12 mouse cellular contexts compared by ENCODE assay signal in genomic region chr2:173049817-173050216, GRCm38 (mm10). TPM values are rescaled to one million over a fixed set of nuclear protein-coding genes. Genes with fewer than 3 reads are reported as not detected.
DNase-seq lines count a peak whose midpoint lies in the region; ATAC-seq and TF ChIP-seq lines count a peak whose summit lies in the region.
"Had no signal": no experiment of that assay in that cellular context is flagged by ENCODE, and none has a peak within 500 bp of the region (broad histone marks: within the 10 kb centered on the region; RNA-seq: fewer than 3 reads in every experiment).

No protein-coding gene starts in this region.

- DNase-seq in gastrocnemius, postnatal 10 days, result peak; percentile 7
- no peak for DNase-seq in gastrocnemius, adult 18-20 months (ENCODE audit: low spot score)
- peak; percentile 84 for DNase-seq in midbrain, embryonic 11.5 days (ENCODE audit: low spot score, missing footprints)
- no peak for DNase-seq in midbrain, postnatal 0 days (ENCODE audit: low spot score)
- DNase-seq in layer of hippocampus, adult 8-10 months (ENCODE audit: low spot score in 2 of 2), result no peak
- no peak for DNase-seq in adipocyte (ENCODE audit: low spot score)
- DNase-seq: cerebellum, adult 8-10 months; gastrocnemius, postnatal 25 days had no signal

- 57% methylated on average over 6 of the region's 6 CpGs for WGBS in midbrain, embryonic 11.5 days
- WGBS in midbrain, postnatal 0 days, result 58% methylated on average over 6 of the region's 6 CpGs
- WGBS in heart, embryonic 15.5 days, result 43% methylated on average over 6 of the region's 6 CpGs
- 56% methylated on average over 6 of the region's 6 CpGs for WGBS in liver, embryonic 15.5 days (ENCODE audit: insufficient replicate concordance)

- H3K9me3 ChIP-seq in midbrain, embryonic 11.5 days (ENCODE audit: control insufficient read depth, low read length), result no peaks in the 10 kb centered on the region
- no peaks in the 10 kb centered on the region for H3K9me3 ChIP-seq in midbrain, postnatal 0 days (ENCODE audit: low read length)
- H3K9me3 ChIP-seq in heart, embryonic 15.5 days (replicated peaks), result no peaks in the 10 kb centered on the region
- H3K9me3 ChIP-seq in liver, embryonic 15.5 days (replicated peaks), result no peaks in the 10 kb centered on the region

- TF ChIP-seq CTCF in midbrain, postnatal 0 days (IDR thresholded peaks at IDR 0.05), result no peak

- no peak overlapping the region for H3K27ac ChIP-seq in midbrain, embryonic 11.5 days (ENCODE audit: low read depth, low read length)
- no peak overlapping the region for H3K27ac ChIP-seq in midbrain, postnatal 0 days (ENCODE audit: low read depth, low read length)
- 0 out of 2 replicates have a peak overlapping the region, but pooled peaks have one; percentile 8 for H3K27ac ChIP-seq in heart, embryonic 15.5 days
- peak overlapping the region; percentile 65 for H3K27ac ChIP-seq in liver, embryonic 15.5 days (replicated peaks)
- H3K27ac ChIP-seq: left cerebral cortex, adult 2 months had no signal

- no peaks in the 10 kb centered on the region for H3K36me3 ChIP-seq in midbrain, embryonic 11.5 days (ENCODE audit: control insufficient read depth, insufficient read depth, low read length)
- H3K36me3 ChIP-seq in midbrain, postnatal 0 days (ENCODE audit: insufficient read depth, low read length), result no peaks in the 10 kb centered on the region
- no peaks in the 10 kb centered on the region for H3K36me3 ChIP-seq in heart, embryonic 15.5 days
- no peaks in the 10 kb centered on the region for H3K36me3 ChIP-seq in liver, embryonic 15.5 days (replicated peaks)

- H3K9ac ChIP-seq in midbrain, embryonic 11.5 days (ENCODE audit: low read length), result no peak overlapping the region
- H3K9ac ChIP-seq in midbrain, postnatal 0 days (replicated peaks; ENCODE audit: low read length, poor library complexity, severe bottlenecking), result no peak overlapping the region
- no peak overlapping the region for H3K9ac ChIP-seq in heart, embryonic 15.5 days
- 0 out of 2 replicates have a peak overlapping the region, but pooled peaks have one; percentile 25 for H3K9ac ChIP-seq in liver, embryonic 15.5 days

- no peaks in the 10 kb centered on the region for H3K27me3 ChIP-seq in midbrain, embryonic 11.5 days (ENCODE audit: control insufficient read depth, insufficient read depth, low read length)
- no peaks in the 10 kb centered on the region for H3K27me3 ChIP-seq in midbrain, postnatal 0 days (ENCODE audit: insufficient read depth, low read length)
- no peaks in the 10 kb centered on the region for H3K27me3 ChIP-seq in heart, embryonic 15.5 days
- H3K27me3 ChIP-seq in liver, embryonic 15.5 days, result peaks cover 5% of the 10 kb centered on the region; the same call in 1 of the 2 replicates

- no peak for ATAC-seq in midbrain, embryonic 11.5 days (ENCODE audit: low FRiP score)
- no peak for ATAC-seq in midbrain, postnatal 0 days (ENCODE audit: low FRiP score)
- ATAC-seq in heart, embryonic 15.5 days (replicated peaks; ENCODE audit: insufficient number of reproducible peaks, insufficient read depth, low FRiP score, low read depth), result no peak
- no peak for ATAC-seq in liver, embryonic 15.5 days (ENCODE audit: insufficient read depth)
- ATAC-seq: hindbrain, embryonic 16.5 days had no signal

- H3K4me2 ChIP-seq in midbrain, embryonic 11.5 days, result no peak overlapping the region
- H3K4me2 ChIP-seq in midbrain, postnatal 0 days (ENCODE audit: low read depth, low read length, poor library complexity, severe bottlenecking), result no peak overlapping the region
- no peak overlapping the region for H3K4me2 ChIP-seq in heart, embryonic 15.5 days
- no peak overlapping the region for H3K4me2 ChIP-seq in liver, embryonic 15.5 days

- peaks cover 12% of the 10 kb centered on the region; the same call in 1 of the 2 replicates for H3K4me1 ChIP-seq in midbrain, embryonic 11.5 days (ENCODE audit: control insufficient read depth, insufficient read depth, low read length)
- H3K4me1 ChIP-seq in midbrain, postnatal 0 days (ENCODE audit: insufficient read depth, low read length), result no peaks in the 10 kb centered on the region
- H3K4me1 ChIP-seq in heart, embryonic 15.5 days (replicated peaks), result peaks cover 60% of the 10 kb centered on the region
- H3K4me1 ChIP-seq in liver, embryonic 15.5 days (replicated peaks), result peaks cover 63% of the 10 kb centered on the region

- no peak overlapping the region for H3K4me3 ChIP-seq in midbrain, embryonic 11.5 days (ENCODE audit: low read depth, low read length)
- H3K4me3 ChIP-seq in midbrain, postnatal 0 days (ENCODE audit: low read depth, low read length), result no peak overlapping the region
- H3K4me3 ChIP-seq in heart, embryonic 15.5 days, result no peak overlapping the region
- no peak overlapping the region for H3K4me3 ChIP-seq in liver, embryonic 15.5 days (replicated peaks)
- H3K4me3 ChIP-seq: left cerebral cortex, adult 2 months had no signal

RNA-seq across cellular contexts. Expression of gene Rbm38, which starts 29.5 kb away (rescaled TPM):
- 100 to 1,000 TPM; 121 to 129 TPM for total RNA-seq in gastrocnemius, postnatal 10 days (2021)
- total RNA-seq in gastrocnemius, adult 18-20 months (2021), result 100 to 1,000 TPM; 225 to 230 TPM
- polyA plus RNA-seq in midbrain, embryonic 11.5 days (2014; fragmentation: Nextera tagmentation; extraction: Ambion mirVana), result 70.4 and 77.3 TPM in 2 replicates
- 7.6 and 8.4 TPM in 2 replicates for total RNA-seq in midbrain, postnatal 0 days (2014; rRNA removed)
- polyA plus RNA-seq in midbrain, postnatal 0 days (2015; fragmentation: Nextera tagmentation; extraction: Ambion mirVana), result 7.3 and 7.4 TPM in 2 replicates
- polyA plus RNA-seq in heart, embryonic 15.5 days (2015; fragmentation: Nextera tagmentation; extraction: Ambion mirVana), result 108 and 120 TPM in 2 replicates
- polyA plus RNA-seq in liver, embryonic 15.5 days (2015; fragmentation: Nextera tagmentation; extraction: Ambion mirVana), result 315 and 352 TPM in 2 replicates
- 1 to 10 TPM; 3.1 to 6.3 (median 4.6) TPM for total RNA-seq in layer of hippocampus, adult 8-10 months (2022)

RNA-seq across cellular contexts. Expression of gene Rae1, which starts 49.9 kb away (rescaled TPM):
- 10 to 100 TPM; 27.9 to 31.5 TPM for total RNA-seq in gastrocnemius, postnatal 10 days (2021)
- 10 to 100 TPM; 11.0 to 11.2 TPM for total RNA-seq in gastrocnemius, adult 18-20 months (2021)
- 137 and 140 TPM in 2 replicates for polyA plus RNA-seq in midbrain, embryonic 11.5 days (2014; fragmentation: Nextera tagmentation; extraction: Ambion mirVana)
- 93.8 and 98.3 TPM in 2 replicates for total RNA-seq in midbrain, postnatal 0 days (2014; rRNA removed)
- polyA plus RNA-seq in midbrain, postnatal 0 days (2015; fragmentation: Nextera tagmentation; extraction: Ambion mirVana), result 127 and 130 TPM in 2 replicates
- polyA plus RNA-seq in heart, embryonic 15.5 days (2015; fragmentation: Nextera tagmentation; extraction: Ambion mirVana), result 84.8 and 96.2 TPM in 2 replicates
- polyA plus RNA-seq in liver, embryonic 15.5 days (2015; fragmentation: Nextera tagmentation; extraction: Ambion mirVana), result 64.0 and 64.7 TPM in 2 replicates
- 10 to 100 TPM; 77.5 to 82.0 (median 79.3) TPM for total RNA-seq in layer of hippocampus, adult 8-10 months (2022)

Comparison
In these comparisons a context has a peak if more than half of its experiments do, and no peak if none do; other contexts are left out.
1. DNase-seq: peak in gastrocnemius, postnatal 10 days (single experiment) and midbrain, embryonic 11.5 days (single experiment); none in gastrocnemius, adult 18-20 months (single experiment), midbrain, postnatal 0 days (single experiment), layer of hippocampus, adult 8-10 months (0 of 2) and adipocyte (single experiment).
2. H3K27ac ChIP-seq: peak in heart, embryonic 15.5 days (single experiment) and liver, embryonic 15.5 days (single experiment); none in midbrain, embryonic 11.5 days (single experiment) and midbrain, postnatal 0 days (single experiment).
3. RNA of gene Rbm38, which starts 29.5 kb away (total RNA-seq): 225 to 230 TPM in gastrocnemius, adult 18-20 months and 121 to 129 TPM in gastrocnemius, postnatal 10 days; 7.6 to 8.4 TPM in midbrain, postnatal 0 days and 3.1 to 6.3 TPM in layer of hippocampus, adult 8-10 months; every median in the first group is over 10 times any median in the second.